Mouse (Mus musculus): ENCODE measurements at regions not wholly inside any gene's neighbourhood (a gene's known extent, or its start where the extent isn't known, plus 50 kb on each side); places are given as distances from the start of the nearest gene placed in this dataset.

GRCm38 (mm10) chr15:97620261-97620660, 85.4 kb downstream of the Rpap3 start:
- Histone ChIP-seq H3K4me1 (ENCODE audit: insufficient read depth, low read length) (no peaks in the 10 kb centered on the region), H3K9me3 (ENCODE audit: low read length) (no peaks in the 10 kb centered on the region), H3K27me3 (ENCODE audit: insufficient read depth, low read length) (no peaks in the 10 kb centered on the region), H3K4me3 (ENCODE audit: low read length) (no peak overlapping the region), H3K4me2 (ENCODE audit: low read depth, low read length) (no peak overlapping the region), H3K9ac (replicated peaks; ENCODE audit: low read length) (no peak overlapping the region), H3K36me3 (ENCODE audit: insufficient read depth, low read length) (no peaks in the 10 kb centered on the region), H3K27ac (no peak overlapping the region)
- ATAC-seq: no peak
- no peak for DNase-seq (ENCODE audit: low spot score)
- TF ChIP-seq CTCF (IDR thresholded peaks at IDR 0.05; ENCODE audit: low read depth): no peak
- 66% methylated on average over 6 of the region's 6 CpGs for WGBS

GRCm38 (mm10) chr15:97619764-97620163, 85.9 kb downstream of the Rpap3 start:
- Histone ChIP-seq H3K27ac (no peak overlapping the region), H3K4me3 (ENCODE audit: low read length) (no peak overlapping the region), H3K9me3 (ENCODE audit: low read length) (no peaks in the 10 kb centered on the region), H3K9ac (replicated peaks; ENCODE audit: low read length) (no peak overlapping the region), H3K36me3 (ENCODE audit: insufficient read depth, low read length) (no peaks in the 10 kb centered on the region), H3K4me2 (ENCODE audit: low read depth, low read length) (no peak overlapping the region), H3K27me3 (ENCODE audit: insufficient read depth, low read length) (no peaks in the 10 kb centered on the region), H3K4me1 (ENCODE audit: insufficient read depth, low read length) (no peaks in the 10 kb centered on the region)
- ATAC-seq: no peak
- WGBS: 85% methylated on average over 7 of the region's 7 CpGs
- DNase-seq (ENCODE audit: low spot score): no peak
- no peak for TF ChIP-seq CTCF (IDR thresholded peaks at IDR 0.05; ENCODE audit: low read depth)

- no peak for ATAC-seq
- Histone ChIP-seq H3K4me1 (ENCODE audit: insufficient read depth, low read length) (peaks cover 3% of the 10 kb centered on the region; the same call in 1 of the 2 replicates), H3K27me3 (ENCODE audit: insufficient read depth, low read length) (no peaks in the 10 kb centered on the region), H3K36me3 (ENCODE audit: insufficient read depth, low read length) (no peaks in the 10 kb centered on the region), H3K9me3 (ENCODE audit: low read length) (no peaks in the 10 kb centered on the region), H3K4me3 (ENCODE audit: low read length) (no peak overlapping the region), H3K27ac (no peak overlapping the region), H3K4me2 (ENCODE audit: low read depth, low read length) (no peak overlapping the region), H3K9ac (replicated peaks; ENCODE audit: low read length) (no peak overlapping the region)
- TF ChIP-seq CTCF (IDR thresholded peaks at IDR 0.05; ENCODE audit: low read depth): peak; percentile 42; the same call in 1 of the 2 replicates
- no peak for DNase-seq (ENCODE audit: low spot score)
- WGBS: 85% methylated on average over 2 of the region's 2 CpGs
These were observed 93.3 kb downstream of the Rpap3 start for GRCm38 (mm10) chr15:97612325-97612724.

- DNase-seq (ENCODE audit: low spot score) (no peak), ATAC-seq (no peak)
- H3K27me3 ChIP-seq (ENCODE audit: insufficient read depth, low read length): no peaks in the 10 kb centered on the region
- 95% methylated on average over 4 of the region's 4 CpGs for WGBS
- H3K4me1 ChIP-seq (ENCODE audit: insufficient read depth, low read length): peaks cover 3% of the 10 kb centered on the region
- H3K9ac ChIP-seq (replicated peaks; ENCODE audit: low read length): no peak overlapping the region
- H3K9me3 ChIP-seq (ENCODE audit: low read length): no peaks in the 10 kb centered on the region
- no peak overlapping the region for H3K4me3 ChIP-seq (ENCODE audit: low read length)
- no peak overlapping the region for H3K27ac ChIP-seq
- TF ChIP-seq CTCF (IDR thresholded peaks at IDR 0.05; ENCODE audit: low read depth): no peak
- no peak overlapping the region for H3K4me2 ChIP-seq (ENCODE audit: low read depth, low read length)
- no peaks in the 10 kb centered on the region for H3K36me3 ChIP-seq (ENCODE audit: insufficient read depth, low read length)
These were observed 94.9 kb downstream of the Rpap3 start for GRCm38 (mm10) chr15:97610767-97611166.

GRCm38 (mm10) chr15:97609496-97609895, 96.1 kb downstream of the Rpap3 start:
- H3K4me1 ChIP-seq (ENCODE audit: insufficient read depth, low read length): peaks cover 3% of the 10 kb centered on the region
- H3K27ac ChIP-seq: no peak overlapping the region
- no peak overlapping the region for H3K9ac ChIP-seq (replicated peaks; ENCODE audit: low read length)
- no peaks in the 10 kb centered on the region for H3K27me3 ChIP-seq (ENCODE audit: insufficient read depth, low read length)
- no peak overlapping the region for H3K4me2 ChIP-seq (ENCODE audit: low read depth, low read length)
- TF ChIP-seq CTCF (IDR thresholded peaks at IDR 0.05; ENCODE audit: low read depth): no peak
- no peak for ATAC-seq
- no peak for DNase-seq (ENCODE audit: low spot score)
- H3K4me3 ChIP-seq (ENCODE audit: low read length): no peak overlapping the region
- 45% methylated on average over 7 of the region's 7 CpGs for WGBS
- no peaks in the 10 kb centered on the region for H3K36me3 ChIP-seq (ENCODE audit: insufficient read depth, low read length)
- no peaks in the 10 kb centered on the region for H3K9me3 ChIP-seq (ENCODE audit: low read length)

- H3K4me3 ChIP-seq (ENCODE audit: low read length): no peak overlapping the region
- no peak overlapping the region for H3K9ac ChIP-seq (replicated peaks; ENCODE audit: low read length)
- WGBS: 84% methylated on average over 7 of the region's 7 CpGs
- H3K27me3 ChIP-seq (ENCODE audit: insufficient read depth, low read length): no peaks in the 10 kb centered on the region
- H3K4me1 ChIP-seq (ENCODE audit: insufficient read depth, low read length): peaks cover 3% of the 10 kb centered on the region
- ATAC-seq (no peak), DNase-seq (ENCODE audit: low spot score) (no peak)
- H3K36me3 ChIP-seq (ENCODE audit: insufficient read depth, low read length): no peaks in the 10 kb centered on the region
- no peak for TF ChIP-seq CTCF (IDR thresholded peaks at IDR 0.05; ENCODE audit: low read depth)
- H3K9me3 ChIP-seq (ENCODE audit: low read length): no peaks in the 10 kb centered on the region
- no peak overlapping the region for H3K27ac ChIP-seq
- H3K4me2 ChIP-seq (ENCODE audit: low read depth, low read length): no peak overlapping the region
These were observed 97.0 kb downstream of the Rpap3 start for GRCm38 (mm10) chr15:97608651-97609050.

- peak overlapping the region; percentile 88 for H3K27ac ChIP-seq
- 27% methylated on average over 15 of the region's 15 CpGs for WGBS
- H3K27me3 ChIP-seq (ENCODE audit: insufficient read depth, low read length): no peaks in the 10 kb centered on the region
- peak overlapping the region; percentile 31 for H3K4me3 ChIP-seq (ENCODE audit: low read length)
- 0 out of 2 replicates have a peak, but pooled peaks have one; percentile 15 for ATAC-seq
- no peak for TF ChIP-seq CTCF (IDR thresholded peaks at IDR 0.05; ENCODE audit: low read depth)
- peaks cover 3% of the 10 kb centered on the region for H3K4me1 ChIP-seq (ENCODE audit: insufficient read depth, low read length)
- H3K9me3 ChIP-seq (ENCODE audit: low read length): no peaks in the 10 kb centered on the region
- H3K4me2 ChIP-seq (ENCODE audit: low read depth, low read length): peak overlapping the region; percentile 63
- peak overlapping the region; percentile 56 for H3K9ac ChIP-seq (replicated peaks; ENCODE audit: low read length)
- H3K36me3 ChIP-seq (ENCODE audit: insufficient read depth, low read length): no peaks in the 10 kb centered on the region
- DNase-seq (ENCODE audit: low spot score): peak; percentile 32
These were observed 97.9 kb downstream of the Rpap3 start for GRCm38 (mm10) chr15:97607617-97608206.
